Mouse (Mus musculus) natural killer cell, adult 2 months (primary cell): ENCODE results near the gene Ccdc77.
A peak's percentile ranks its signal among the peaks of the same experiment; 100 is the strongest.

Experiments
- DNase-seq, 2 experiments: peaks; one replicate each; pipeline ENCODE4 v3.0.0; 2022; ENCODE audit warnings: low spot score in 2 of 2

Gene Ccdc77

GRCm38 (mm10) chr6:120363688-120364522 lies at the start of gene Ccdc77, which contains the start of gene Kdm5a:
Gene Ccdc77, minus strand, starts transcription at chr6:120364374.
Gene Kdm5a, plus strand, starts transcription at chr6:120364124.
- DNase-seq = peak; percentile 93 to 95

GRCm38 (mm10) chr6:120403936-120404335 lies 39.8 kb upstream of the Ccdc77 start:
- DNase-seq = no peak

DNA sequence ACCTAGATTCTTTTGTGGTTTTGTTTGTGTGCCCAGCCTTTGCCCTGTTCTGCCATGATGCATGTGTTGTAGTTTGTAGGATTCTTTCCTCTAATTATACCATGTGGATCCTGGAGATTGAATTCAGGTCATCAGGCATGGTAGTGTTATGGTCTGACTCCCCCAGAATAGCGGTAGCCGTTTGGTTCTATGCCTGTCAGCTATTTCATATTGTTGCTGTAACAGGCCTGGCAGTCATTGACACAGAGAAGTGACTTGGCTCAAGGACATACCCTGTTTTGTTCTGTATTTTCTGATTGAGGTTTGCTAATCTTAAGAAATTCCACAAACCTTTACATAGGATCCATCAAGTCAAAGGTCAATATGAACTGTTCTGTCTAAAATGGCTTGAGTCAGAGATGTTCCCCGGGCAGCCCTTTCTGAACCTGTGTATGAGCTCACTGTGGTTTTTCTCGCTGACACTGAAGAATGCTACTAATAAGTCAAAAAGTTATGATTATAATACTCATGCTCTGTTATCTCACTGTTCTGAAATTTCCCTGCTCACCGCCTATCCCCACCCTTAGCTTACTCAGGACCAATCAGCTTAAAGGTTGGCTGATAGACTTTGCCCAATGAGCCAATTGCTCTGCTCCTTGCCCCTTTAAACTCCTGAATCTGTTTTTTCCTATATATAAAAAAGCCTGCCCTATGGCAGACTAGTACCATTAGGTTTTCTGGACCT lies 31.6 kb upstream of the Ccdc77 start:
- DNase-seq = no peak

DNA sequence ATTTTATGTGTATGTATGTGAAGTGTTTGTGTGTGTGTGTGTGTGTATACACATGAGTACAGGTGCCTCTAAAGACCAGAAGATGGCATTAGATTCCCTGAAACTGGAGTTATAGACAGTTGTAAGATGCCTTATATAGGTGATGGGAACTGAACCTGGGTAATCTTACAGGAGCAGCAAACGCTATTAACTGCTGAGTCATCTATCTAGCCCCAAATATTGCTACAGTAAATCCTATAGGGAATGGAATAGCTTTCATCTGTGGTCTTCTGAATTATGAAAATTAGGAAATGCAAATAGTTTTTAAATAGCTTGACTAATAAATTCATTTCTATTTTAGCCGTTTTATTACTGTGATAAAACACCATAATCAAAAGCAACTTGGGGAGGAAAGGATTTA lies 28.6 kb upstream of the Ccdc77 start:
- no peak for DNase-seq

GRCm38 (mm10) chr6:120390054-120390453 lies 25.9 kb upstream of the Ccdc77 start:
- no peak for DNase-seq

DNA sequence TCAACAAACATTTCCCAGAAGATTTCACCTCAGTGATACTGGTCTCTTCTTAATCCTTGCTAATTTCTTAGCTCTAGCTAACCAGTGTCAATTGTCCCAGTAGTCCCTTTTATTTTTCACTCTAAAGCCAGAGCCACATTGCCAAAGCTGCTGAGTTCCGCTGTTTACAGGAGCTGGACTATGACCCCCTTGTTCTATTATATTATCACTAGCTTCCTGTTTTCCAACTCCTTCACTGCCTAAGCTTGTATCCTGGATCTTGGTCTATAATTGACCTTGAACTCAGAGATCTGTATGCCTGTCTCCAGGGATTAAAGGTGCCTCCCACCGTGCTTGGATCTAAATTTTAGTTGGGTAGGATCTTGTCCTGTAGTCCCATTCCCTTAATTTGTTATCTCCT lies 12.6 kb upstream of the Ccdc77 start:
- DNase-seq = no peak

DNA sequence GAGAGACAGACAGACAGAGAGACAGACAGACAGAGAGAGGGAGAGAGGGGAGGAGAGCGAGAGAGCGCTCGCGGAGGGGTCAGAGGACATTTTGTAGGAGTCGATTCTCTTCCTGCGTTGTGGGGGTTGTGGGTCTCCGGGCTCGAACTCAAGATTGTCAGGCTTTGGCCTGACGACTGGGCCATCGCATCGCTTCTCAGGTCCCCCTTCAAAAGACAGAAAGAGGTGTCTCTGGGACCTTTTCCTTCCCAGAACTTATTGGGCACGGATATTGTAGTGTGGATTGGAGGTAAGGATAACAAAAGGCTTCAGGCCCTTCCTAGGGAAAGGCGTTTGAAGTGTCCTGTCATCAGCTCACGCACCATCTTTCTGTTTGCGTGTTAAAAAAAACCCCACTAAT lies 877 bp upstream of the Ccdc77 start:
- peak; percentile 5 to 7 for DNase-seq

DNA sequence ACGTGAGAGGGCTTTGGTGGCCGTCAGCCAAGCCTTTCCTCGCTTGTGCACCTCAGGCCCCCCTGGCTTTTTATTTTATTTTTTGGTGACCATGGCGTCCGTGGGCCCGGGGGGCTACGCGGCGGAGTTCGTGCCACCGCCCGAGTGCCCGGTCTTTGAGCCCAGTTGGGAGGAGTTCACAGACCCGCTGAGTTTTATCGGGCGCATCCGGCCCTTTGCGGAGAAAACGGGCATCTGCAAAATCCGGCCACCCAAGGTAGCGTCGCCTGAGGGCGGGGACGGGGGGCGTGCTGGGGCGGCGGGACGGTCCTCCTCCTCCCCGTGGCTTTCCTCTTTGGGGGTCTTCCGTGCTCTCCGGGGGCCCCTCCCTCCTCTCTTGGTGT lies 340 bp upstream of the Ccdc77 start:
- DNase-seq = no peak

DNA sequence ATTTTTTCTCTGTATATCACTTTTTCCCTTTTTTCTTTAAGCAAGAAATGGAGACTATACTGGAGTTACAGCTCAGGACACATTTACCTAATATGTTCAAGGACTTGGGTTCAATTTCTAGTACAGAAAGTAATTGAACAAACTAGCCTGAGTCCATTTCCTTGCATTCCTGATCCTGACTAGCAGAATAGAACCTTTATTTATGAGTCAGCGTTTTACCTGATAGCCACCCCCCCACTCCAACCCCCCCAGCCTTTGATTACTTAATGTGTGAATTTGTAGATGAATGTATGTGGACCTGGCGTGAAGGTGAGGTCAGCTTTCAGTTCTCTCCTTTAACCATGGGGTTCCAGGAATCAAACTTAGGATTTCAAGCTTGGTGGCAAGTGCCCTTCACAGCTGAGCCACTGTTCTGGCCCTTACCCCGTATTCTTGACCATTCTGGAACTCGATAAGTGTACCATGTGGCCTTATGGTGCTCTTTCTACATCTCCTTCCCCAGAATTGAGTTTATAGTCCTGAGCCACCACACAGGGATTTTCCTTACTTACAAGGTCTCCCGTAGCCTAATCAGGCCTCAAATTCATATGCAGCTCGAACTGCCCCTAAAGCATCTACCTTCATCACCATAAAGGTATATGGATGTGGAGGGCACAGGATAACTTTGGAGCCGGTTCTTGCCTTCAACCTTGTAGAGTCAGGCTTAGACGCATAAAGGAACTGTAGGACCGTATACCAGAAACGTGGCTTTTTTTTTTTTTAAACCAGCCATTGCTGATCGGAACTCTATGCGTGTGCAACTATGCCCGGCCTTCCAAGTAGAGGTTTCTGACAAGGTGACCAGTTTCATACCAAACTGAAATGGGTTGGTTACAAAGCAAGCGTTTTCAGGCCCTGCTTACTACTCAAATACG lies 1.1 kb downstream of the Ccdc77 start:
- DNase-seq = no peak

- DNase-seq = no peak
Measured at GRCm38 (mm10) chr6:120362124-120362523, 2.0 kb downstream of the Ccdc77 start.

DNA sequence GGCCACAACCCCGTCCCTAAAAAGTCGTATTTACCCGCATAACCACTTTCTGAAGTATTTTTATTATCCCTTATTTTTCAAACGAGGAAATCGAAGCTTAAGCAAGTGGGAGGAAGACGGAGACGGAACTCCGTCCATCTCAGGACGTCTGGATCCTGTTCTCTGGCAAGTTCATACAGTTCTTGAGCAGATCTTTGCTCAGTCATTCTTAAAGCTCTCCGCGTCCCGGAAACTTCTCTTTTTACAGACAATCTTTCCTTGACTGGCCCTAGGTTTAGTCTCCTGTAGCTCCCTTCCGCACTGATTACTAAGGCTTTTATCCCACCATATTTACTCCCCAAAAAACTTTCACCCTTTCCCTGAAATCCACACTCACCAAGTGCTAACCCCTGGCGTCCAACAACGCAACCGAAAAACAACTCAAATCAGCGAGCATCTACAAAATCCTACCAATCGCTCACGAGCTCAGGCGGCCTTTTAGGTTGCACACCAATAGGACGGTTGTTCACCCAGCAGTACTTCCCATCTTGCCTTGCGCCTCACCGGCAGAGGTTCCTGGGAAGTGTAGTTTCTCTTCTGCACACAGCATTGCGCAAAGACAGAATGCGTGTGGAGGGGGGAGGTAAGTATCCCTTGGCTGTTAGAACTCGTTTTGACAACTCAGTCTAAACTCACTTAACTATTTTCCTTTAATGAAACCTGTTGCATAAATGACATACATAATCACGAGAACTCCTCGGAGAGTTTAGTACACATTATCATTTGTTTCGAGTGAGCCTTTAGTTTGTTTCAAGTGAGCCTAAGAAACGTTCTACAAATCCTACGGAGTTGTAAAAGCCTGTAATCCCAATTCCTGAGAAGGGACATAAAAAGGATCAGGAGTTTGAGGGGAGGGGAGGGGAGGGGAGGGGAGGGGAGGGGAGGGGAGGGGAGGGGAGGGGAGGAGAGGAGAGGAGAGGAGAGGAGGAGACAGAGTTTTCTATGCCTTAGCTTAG lies 6.9 kb downstream of the Ccdc77 start:
- peak; percentile 79 to 80 for DNase-seq

- no peak for DNase-seq
Measured at GRCm38 (mm10) chr6:120356478-120356877, 7.7 kb downstream of the Ccdc77 start.

- DNase-seq = no peak
Measured at GRCm38 (mm10) chr6:120349018-120349417, 15.2 kb downstream of the Ccdc77 start.

DNA sequence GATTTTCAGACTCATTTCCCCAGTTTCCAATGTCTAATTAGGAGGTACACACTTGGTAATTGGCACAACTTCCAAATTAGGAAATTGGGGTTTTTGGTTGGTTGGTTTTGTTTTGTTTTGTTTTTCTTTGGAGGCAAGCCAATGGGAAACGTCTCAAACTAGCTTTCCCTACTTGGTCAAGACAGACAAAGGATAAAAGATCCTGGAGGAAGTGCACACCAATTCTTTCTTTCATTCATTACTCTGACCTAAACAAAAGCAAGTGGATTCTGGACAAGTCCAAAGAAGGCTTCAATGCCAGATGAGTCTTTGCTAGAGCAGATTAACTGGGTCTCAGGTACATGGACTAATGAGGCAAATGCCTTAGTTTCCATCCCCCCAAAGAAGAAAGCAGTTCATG lies 20.2 kb downstream of the Ccdc77 start:
- DNase-seq = no peak

- DNase-seq = no peak
Measured at GRCm38 (mm10) chr6:120332351-120332750, 31.8 kb downstream of the Ccdc77 start.

- peak; percentile 38 to 59 for DNase-seq
Measured at GRCm38 (mm10) chr6:120324295-120324927, 39.8 kb downstream of the Ccdc77 start.

- no peak for DNase-seq
Measured at GRCm38 (mm10) chr6:120320369-120320768, 43.8 kb downstream of the Ccdc77 start.

GRCm38 (mm10) chr6:120319129-120319528 lies 45.0 kb downstream of the Ccdc77 start:
- no peak for DNase-seq

GRCm38 (mm10) chr6:120318303-120318940 lies 45.8 kb downstream of the Ccdc77 start:
- no peak for DNase-seq

GRCm38 (mm10) chr6:120312443-120312842 lies 51.7 kb downstream of the Ccdc77 start:
- no peak for DNase-seq
